Mouse (Mus musculus): ENCODE data around the gene Polr1e. TPM values are rescaled to one million over a fixed set of nuclear protein-coding genes. Genes with fewer than 3 reads are reported as not detected.

Gene Polr1e
- polyA plus RNA-seq (2014; fragmentation: Nextera tagmentation; extraction: Ambion mirVana): 72.4 and 73.1 TPM in 2 replicates

- peaks cover 7 to 16% of the 10 kb centered on the region in 2 experiments for H3K4me1 ChIP-seq (ENCODE audit: control insufficient read depth in 2 of 2, insufficient read depth in 2 of 2, low read length in 2 of 2)
- no peaks in the 10 kb centered on the region for H3K9me3 ChIP-seq (ENCODE audit: control insufficient read depth, low read length)
- peak within 1 kb of the TSS; percentile 63 to 81 for H3K4me3 ChIP-seq (ENCODE audit: control insufficient read depth in 1 of 2, insufficient read depth in 1 of 2, low read depth in 1 of 2, low read length in 2 of 2)
- H3K27me3 ChIP-seq (ENCODE audit: control insufficient read depth, insufficient read depth, low read length): no peaks in the 10 kb centered on the region
- H3K36me3 ChIP-seq (ENCODE audit: control insufficient read depth, insufficient read depth, low read length): peaks cover 17% of the 10 kb centered on the region
- ATAC-seq (ENCODE audit: insufficient number of reproducible peaks, insufficient read depth, low FRiP score, low read depth): peak; percentile 88
- H3K4me2 ChIP-seq (ENCODE audit: low read length): peak within 1 kb of the TSS; percentile 93
- H3K9ac ChIP-seq (ENCODE audit: low read length): peak within 1 kb of the TSS; percentile 85
- WGBS: 1% methylated on average over 29 of the region's 29 CpGs
- H3K27ac ChIP-seq (replicated peaks in 1 of 2; ENCODE audit: control insufficient read depth in 1 of 2, insufficient read depth in 1 of 2, low read depth in 2 of 2, low read length in 2 of 2): peak within 1 kb of the TSS in 1 of 2 experiments; percentile 49; a peak in 2 of 4 replicates
Observed at GRCm38 (mm10) chr4:45018452-45018980, at the start of gene Polr1e. TSS of gene Polr1e (plus strand) at chr4:45018583.

GRCm38 (mm10) chr4:44970056-44970455 lies 48.3 kb upstream of the Polr1e start:
- Histone ChIP-seq H3K27ac (replicated peaks in 1 of 2; ENCODE audit: control insufficient read depth in 1 of 2, insufficient read depth in 1 of 2, low read depth in 2 of 2, low read length in 2 of 2) (no peak overlapping the region), H3K4me3 (ENCODE audit: control insufficient read depth in 1 of 2, insufficient read depth in 1 of 2, low read depth in 1 of 2, low read length in 2 of 2) (no peak overlapping the region), H3K36me3 (ENCODE audit: control insufficient read depth, insufficient read depth, low read length) (no peaks in the 10 kb centered on the region), H3K27me3 (ENCODE audit: control insufficient read depth, insufficient read depth, low read length) (no peaks in the 10 kb centered on the region), H3K9me3 (ENCODE audit: control insufficient read depth, low read length) (no peaks in the 10 kb centered on the region), H3K4me2 (ENCODE audit: low read length) (no peak overlapping the region), H3K4me1 (ENCODE audit: control insufficient read depth in 2 of 2, insufficient read depth in 2 of 2, low read length in 2 of 2) (peaks cover 4 to 6% of the 10 kb centered on the region in 2 experiments; a peak in 3 of 4 replicates), H3K9ac (ENCODE audit: low read length) (no peak overlapping the region)
- 91% methylated on average over 7 of the region's 7 CpGs for WGBS
- ATAC-seq (ENCODE audit: insufficient number of reproducible peaks, insufficient read depth, low FRiP score, low read depth): no peak

- Histone ChIP-seq H3K4me2 (ENCODE audit: low read length) (no peak overlapping the region), H3K9me3 (ENCODE audit: control insufficient read depth, low read length) (no peaks in the 10 kb centered on the region), H3K36me3 (ENCODE audit: control insufficient read depth, insufficient read depth, low read length) (no peaks in the 10 kb centered on the region), H3K4me3 (ENCODE audit: control insufficient read depth in 1 of 2, insufficient read depth in 1 of 2, low read depth in 1 of 2, low read length in 2 of 2) (no peak overlapping the region), H3K27me3 (ENCODE audit: control insufficient read depth, insufficient read depth, low read length) (no peaks in the 10 kb centered on the region), H3K27ac (replicated peaks in 1 of 2; ENCODE audit: control insufficient read depth in 1 of 2, insufficient read depth in 1 of 2, low read depth in 2 of 2, low read length in 2 of 2) (no peak overlapping the region), H3K9ac (ENCODE audit: low read length) (no peak overlapping the region), H3K4me1 (ENCODE audit: control insufficient read depth in 2 of 2, insufficient read depth in 2 of 2, low read length in 2 of 2) (peaks cover 4 to 6% of the 10 kb centered on the region in 2 experiments; a peak in 3 of 4 replicates)
- ATAC-seq (ENCODE audit: insufficient number of reproducible peaks, insufficient read depth, low FRiP score, low read depth): no peak
- WGBS: 24% methylated on average over 10 of the region's 10 CpGs
Observed at GRCm38 (mm10) chr4:44970612-44971110, 47.7 kb upstream of the Polr1e start.

- Histone ChIP-seq H3K4me2 (ENCODE audit: low read length) (peak overlapping the region; percentile 54), H3K4me3 (ENCODE audit: control insufficient read depth in 1 of 2, insufficient read depth in 1 of 2, low read depth in 1 of 2, low read length in 2 of 2) (peak overlapping the region; percentile 13 to 36; a peak in 3 of 4 replicates), H3K4me1 (ENCODE audit: control insufficient read depth in 2 of 2, insufficient read depth in 2 of 2, low read length in 2 of 2) (peaks cover 4 to 6% of the 10 kb centered on the region in 2 experiments; a peak in 3 of 4 replicates), H3K27ac (replicated peaks in 1 of 2; ENCODE audit: control insufficient read depth in 1 of 2, insufficient read depth in 1 of 2, low read depth in 2 of 2, low read length in 2 of 2) (no peak overlapping the region), H3K36me3 (ENCODE audit: control insufficient read depth, insufficient read depth, low read length) (no peaks in the 10 kb centered on the region), H3K27me3 (ENCODE audit: control insufficient read depth, insufficient read depth, low read length) (no peaks in the 10 kb centered on the region), H3K9ac (ENCODE audit: low read length) (peak overlapping the region; percentile 9; the same call in 1 of the 2 replicates), H3K9me3 (ENCODE audit: control insufficient read depth, low read length) (no peaks in the 10 kb centered on the region)
- 13% methylated on average over 9 of the region's 9 CpGs for WGBS
- no peak for ATAC-seq (ENCODE audit: insufficient number of reproducible peaks, insufficient read depth, low FRiP score, low read depth)
Observed at GRCm38 (mm10) chr4:44973450-44973849, 44.9 kb upstream of the Polr1e start.

GRCm38 (mm10) chr4:44973871-44974270 lies 44.5 kb upstream of the Polr1e start:
- Histone ChIP-seq H3K27ac (replicated peaks in 1 of 2; ENCODE audit: control insufficient read depth in 1 of 2, insufficient read depth in 1 of 2, low read depth in 2 of 2, low read length in 2 of 2) (no peak overlapping the region), H3K4me1 (ENCODE audit: control insufficient read depth in 2 of 2, insufficient read depth in 2 of 2, low read length in 2 of 2) (peaks cover 4 to 6% of the 10 kb centered on the region in 2 experiments; a peak in 3 of 4 replicates), H3K4me3 (ENCODE audit: control insufficient read depth in 1 of 2, insufficient read depth in 1 of 2, low read depth in 1 of 2, low read length in 2 of 2) (peak overlapping the region; percentile 13 to 36; a peak in 3 of 4 replicates), H3K27me3 (ENCODE audit: control insufficient read depth, insufficient read depth, low read length) (no peaks in the 10 kb centered on the region), H3K9me3 (ENCODE audit: control insufficient read depth, low read length) (no peaks in the 10 kb centered on the region), H3K36me3 (ENCODE audit: control insufficient read depth, insufficient read depth, low read length) (no peaks in the 10 kb centered on the region), H3K4me2 (ENCODE audit: low read length) (peak overlapping the region; percentile 54), H3K9ac (ENCODE audit: low read length) (peak overlapping the region; percentile 9; the same call in 1 of the 2 replicates)
- 46% methylated on average over 14 of the region's 14 CpGs for WGBS
- no peak for ATAC-seq (ENCODE audit: insufficient number of reproducible peaks, insufficient read depth, low FRiP score, low read depth)

- no peak overlapping the region for H3K4me3 ChIP-seq (ENCODE audit: control insufficient read depth in 1 of 2, insufficient read depth in 1 of 2, low read depth in 1 of 2, low read length in 2 of 2)
- no peak overlapping the region for H3K9ac ChIP-seq (ENCODE audit: low read length)
- H3K36me3 ChIP-seq (ENCODE audit: control insufficient read depth, insufficient read depth, low read length): no peaks in the 10 kb centered on the region
- H3K9me3 ChIP-seq (ENCODE audit: control insufficient read depth, low read length): no peaks in the 10 kb centered on the region
- peaks cover 4 to 6% of the 10 kb centered on the region in 2 experiments; a peak in 3 of 4 replicates for H3K4me1 ChIP-seq (ENCODE audit: control insufficient read depth in 2 of 2, insufficient read depth in 2 of 2, low read length in 2 of 2)
- no peak overlapping the region for H3K27ac ChIP-seq (replicated peaks in 1 of 2; ENCODE audit: control insufficient read depth in 1 of 2, insufficient read depth in 1 of 2, low read depth in 2 of 2, low read length in 2 of 2)
- 0 out of 2 replicates have a peak overlapping the region, but pooled peaks have one; percentile 54 for H3K4me2 ChIP-seq (ENCODE audit: low read length)
- ATAC-seq (ENCODE audit: insufficient number of reproducible peaks, insufficient read depth, low FRiP score, low read depth): no peak
- H3K27me3 ChIP-seq (ENCODE audit: control insufficient read depth, insufficient read depth, low read length): no peaks in the 10 kb centered on the region
- 81% methylated on average over 8 of the region's 8 CpGs for WGBS
Observed at GRCm38 (mm10) chr4:44974331-44974730, 44.1 kb upstream of the Polr1e start.

GRCm38 (mm10) chr4:44976026-44976615 lies 42.3 kb upstream of the Polr1e start:
- H3K27ac ChIP-seq (replicated peaks in 1 of 2; ENCODE audit: control insufficient read depth in 1 of 2, insufficient read depth in 1 of 2, low read depth in 2 of 2, low read length in 2 of 2): no peak overlapping the region
- no peak overlapping the region for H3K9ac ChIP-seq (ENCODE audit: low read length)
- H3K36me3 ChIP-seq (ENCODE audit: control insufficient read depth, insufficient read depth, low read length): no peaks in the 10 kb centered on the region
- no peak overlapping the region for H3K4me2 ChIP-seq (ENCODE audit: low read length)
- WGBS: 64% methylated on average over 6 of the region's 6 CpGs
- H3K4me3 ChIP-seq (ENCODE audit: control insufficient read depth in 1 of 2, insufficient read depth in 1 of 2, low read depth in 1 of 2, low read length in 2 of 2): no peak overlapping the region
- ATAC-seq (ENCODE audit: insufficient number of reproducible peaks, insufficient read depth, low FRiP score, low read depth): no peak
- H3K27me3 ChIP-seq (ENCODE audit: control insufficient read depth, insufficient read depth, low read length): no peaks in the 10 kb centered on the region
- H3K4me1 ChIP-seq (ENCODE audit: control insufficient read depth in 2 of 2, insufficient read depth in 2 of 2, low read length in 2 of 2): peaks cover 12 to 19% of the 10 kb centered on the region in 2 experiments
- no peaks in the 10 kb centered on the region for H3K9me3 ChIP-seq (ENCODE audit: control insufficient read depth, low read length)

Data from heart, embryonic 14.5 days (tissue).